Mouse (Mus musculus) liver, postnatal 0 days (tissue): ENCODE results near the gene Il17d.

Experiments
- CTCF ChIP-seq: sonication (generic); IDR thresholded peaks from 2 replicates; pipeline ENCODE4 v1.5.1; 2016; ENCODE audit warnings: antibody characterized with exemption, low read depth
- EP300 ChIP-seq: IDR thresholded peaks from 2 replicates; pipeline ENCODE4 v1.6.1; 2016; ENCODE audit warnings: antibody characterized with exemption, low read depth, mild to moderate bottlenecking

DNA sequence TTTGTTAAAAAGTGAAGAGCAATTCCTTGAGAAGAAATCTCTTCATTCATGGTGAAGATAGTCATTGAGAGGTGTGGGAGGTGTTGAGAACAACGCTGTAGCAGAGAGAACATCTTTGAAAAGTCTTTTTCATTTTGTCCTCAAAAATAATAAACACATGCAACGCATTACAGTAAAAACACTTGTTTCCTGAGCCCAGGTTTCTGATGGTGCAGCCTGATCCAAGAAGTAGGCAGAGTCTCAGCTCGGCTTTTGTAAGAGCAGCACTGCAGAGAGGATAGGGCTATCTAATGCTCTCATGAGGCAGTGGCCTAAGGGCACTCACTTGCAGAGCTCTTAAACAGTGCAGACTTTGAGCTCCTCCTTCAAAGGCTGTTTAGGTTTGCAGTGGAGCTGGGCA lies 34.9 kb upstream of the Il17d start:
- no peak for TF ChIP-seq CTCF
- TF ChIP-seq EP300: no peak
